Mouse (Mus musculus): ENCODE results near the gene Ankrd22.

DNA sequence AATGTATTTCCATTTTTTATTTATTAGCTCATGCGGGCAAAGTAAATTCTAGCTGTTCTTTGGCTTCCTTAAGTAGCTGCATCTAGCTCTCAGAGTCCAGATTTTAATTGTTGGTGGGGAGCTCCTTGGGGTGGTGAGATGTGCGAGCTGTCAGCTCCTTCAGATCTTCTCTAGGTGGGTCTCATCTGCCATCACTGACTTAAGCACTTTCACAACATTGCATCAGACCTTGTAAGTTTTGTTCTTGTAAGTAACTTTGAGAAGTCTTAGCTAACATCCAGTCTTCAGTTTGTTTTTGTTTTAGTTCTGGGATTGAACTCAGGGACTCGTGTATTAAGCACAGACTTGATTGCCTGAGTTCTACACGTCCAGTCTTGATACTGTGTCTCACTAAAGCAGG lies 33.0 kb upstream of the Ankrd22 start:
- TF ChIP-seq EP300 (IDR thresholded peaks at IDR 0.05; ENCODE audit: insufficient read depth, low read depth, low read length) (no peak), CTCF (IDR thresholded peaks at IDR 0.05) (no peak)
